ENCODE assay signal across 21 mouse cellular contexts in the genomic region with DNA sequence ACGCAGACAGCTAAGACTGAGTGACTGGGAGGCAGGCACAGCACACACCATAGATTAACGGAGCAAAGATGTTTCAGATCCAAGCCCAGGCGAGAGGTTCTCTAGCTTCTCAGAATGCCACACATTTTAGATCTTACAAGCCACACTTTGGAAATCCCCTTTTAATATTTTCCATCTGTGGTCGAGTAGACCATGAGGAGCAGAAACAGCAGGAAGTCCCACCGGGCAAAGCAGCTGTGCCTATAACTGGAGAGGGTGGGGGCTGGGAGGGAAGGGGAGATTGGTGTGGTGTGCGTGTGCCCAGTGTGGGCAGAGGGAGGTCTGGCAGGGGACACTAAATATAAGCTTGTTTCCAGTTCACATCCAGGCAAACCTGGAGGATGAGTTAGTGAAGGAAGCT. TPM values are rescaled to one million over a fixed set of nuclear protein-coding genes. Genes with fewer than 3 reads are reported as not detected.
DNase-seq lines count a peak whose midpoint lies in the region; ATAC-seq and TF ChIP-seq lines count a peak whose summit lies in the region.
"Had no signal": no experiment of that assay in that cellular context is flagged by ENCODE, and none has a peak within 500 bp of the region (broad histone marks: within the 10 kb centered on the region; RNA-seq: fewer than 3 reads in every experiment).

No protein-coding gene starts in this region.

- no peak overlapping the region for H3K4me2 ChIP-seq in embryonic facial prominence, embryonic 13.5 days
- no peak overlapping the region for H3K4me2 ChIP-seq in hindbrain, embryonic 13.5 days
- no peak overlapping the region for H3K4me2 ChIP-seq in hindbrain, postnatal 0 days (ENCODE audit: low read depth, low read length)
- H3K4me2 ChIP-seq in midbrain, embryonic 12.5 days (replicated peaks): no peak overlapping the region
- H3K4me2 ChIP-seq in midbrain, embryonic 13.5 days (replicated peaks): no peak overlapping the region

- peaks cover 35% of the 10 kb centered on the region for H3K4me1 ChIP-seq in embryonic facial prominence, embryonic 13.5 days
- H3K4me1 ChIP-seq in embryonic facial prominence, embryonic 10.5 days: peaks cover 29% of the 10 kb centered on the region
- peaks cover 41% of the 10 kb centered on the region for H3K4me1 ChIP-seq in hindbrain, embryonic 13.5 days (replicated peaks)
- H3K4me1 ChIP-seq in hindbrain, postnatal 0 days (ENCODE audit: insufficient read depth, low read length): peaks cover 11% of the 10 kb centered on the region
- peaks cover 32% of the 10 kb centered on the region for H3K4me1 ChIP-seq in midbrain, embryonic 12.5 days
- H3K4me1 ChIP-seq in midbrain, embryonic 13.5 days (replicated peaks): peaks cover 42% of the 10 kb centered on the region
- peaks cover 8% of the 10 kb centered on the region for H3K4me1 ChIP-seq in lung, adult 2 months (ENCODE audit: control insufficient read depth, insufficient read depth, low read length)

- H3K27ac ChIP-seq in embryonic facial prominence, embryonic 13.5 days: no peak overlapping the region
- H3K27ac ChIP-seq in embryonic facial prominence, embryonic 10.5 days (replicated peaks): no peak overlapping the region
- no peak overlapping the region for H3K27ac ChIP-seq in hindbrain, embryonic 13.5 days
- no peak overlapping the region for H3K27ac ChIP-seq in hindbrain, postnatal 0 days
- no peak overlapping the region for H3K27ac ChIP-seq in midbrain, embryonic 12.5 days (replicated peaks)
- no peak overlapping the region for H3K27ac ChIP-seq in midbrain, embryonic 13.5 days
- H3K27ac ChIP-seq: heart, embryonic 15.5 days; hindbrain, embryonic 14.5 days; kidney, embryonic 15.5 days; limb, embryonic 12.5 days; liver, embryonic 15.5 days; lung, embryonic 15.5 days had no signal

- DNase-seq in embryonic facial prominence, embryonic 10.5 days (ENCODE audit: low spot score): no peak
- DNase-seq in hindbrain, postnatal 0 days (ENCODE audit: low spot score): no peak
- DNase-seq in lung, adult 2 months: no peak
- DNase-seq: adrenal gland, postnatal 10 days; cerebellum, adult 8-10 months; gastrocnemius, postnatal 10 days; kidney, adult 18-20 months; retina, postnatal 1 day; right cerebral cortex, postnatal 14 days; thymus, postnatal 14 days had no signal

- TF ChIP-seq CTCF in hindbrain, postnatal 0 days (IDR thresholded peaks at IDR 0.05; ENCODE audit: low read depth): no peak
- no peak for TF ChIP-seq CTCF in lung, adult 2 months (IDR thresholded peaks at IDR 0.05; ENCODE audit: insufficient read depth, low read length)

- H3K27me3 ChIP-seq in embryonic facial prominence, embryonic 13.5 days: no peaks in the 10 kb centered on the region
- H3K27me3 ChIP-seq in embryonic facial prominence, embryonic 10.5 days (replicated peaks; ENCODE audit: low read depth, poor library complexity, severe bottlenecking): no peaks in the 10 kb centered on the region
- no peaks in the 10 kb centered on the region for H3K27me3 ChIP-seq in hindbrain, embryonic 13.5 days
- no peaks in the 10 kb centered on the region for H3K27me3 ChIP-seq in hindbrain, postnatal 0 days (ENCODE audit: insufficient read depth, low read length)
- H3K27me3 ChIP-seq in midbrain, embryonic 12.5 days: no peaks in the 10 kb centered on the region
- H3K27me3 ChIP-seq in midbrain, embryonic 13.5 days: no peaks in the 10 kb centered on the region
- H3K27me3 ChIP-seq: heart, embryonic 15.5 days; kidney, embryonic 15.5 days; limb, embryonic 12.5 days; liver, embryonic 15.5 days; lung, embryonic 15.5 days; Patski had no signal

- 57% methylated on average over 6 of the region's 6 CpGs for WGBS in embryonic facial prominence, embryonic 13.5 days
- WGBS in embryonic facial prominence, embryonic 10.5 days: 82% methylated on average over 6 of the region's 6 CpGs
- 90% methylated on average over 6 of the region's 6 CpGs for WGBS in hindbrain, embryonic 13.5 days
- WGBS in hindbrain, postnatal 0 days: 85% methylated on average over 6 of the region's 6 CpGs
- whole genome bisulfite sequencing in midbrain, embryonic 12.5 days: 80% methylated on average over 6 of the region's 6 CpGs
- 91% methylated on average over 6 of the region's 6 CpGs for WGBS in midbrain, embryonic 13.5 days
- 74% methylated on average over 6 of the region's 6 CpGs for WGBS in lung, adult 2 months

- no peak for TF ChIP-seq POLR2A in lung, adult 2 months (IDR thresholded peaks at IDR 0.05; ENCODE audit: borderline replicate concordance, extremely low read depth, low read depth, low read length)

- no peak for ATAC-seq in embryonic facial prominence, embryonic 13.5 days (ENCODE audit: insufficient number of reproducible peaks, insufficient read depth, low FRiP score, low TSS enrichment, low read depth)
- no peak for ATAC-seq in hindbrain, embryonic 13.5 days (ENCODE audit: low FRiP score)
- no peak for ATAC-seq in hindbrain, postnatal 0 days
- ATAC-seq in midbrain, embryonic 12.5 days (ENCODE audit: low FRiP score, low read depth): no peak
- no peak for ATAC-seq in midbrain, embryonic 13.5 days
- ATAC-seq: Patski had no signal

- H3K9ac ChIP-seq in embryonic facial prominence, embryonic 13.5 days: peak overlapping the region; percentile 44; the same call in 1 of the 2 replicates
- peak overlapping the region; percentile 35; the same call in 1 of the 2 replicates for H3K9ac ChIP-seq in hindbrain, embryonic 13.5 days
- H3K9ac ChIP-seq in hindbrain, postnatal 0 days (replicated peaks; ENCODE audit: low read length): no peak overlapping the region
- H3K9ac ChIP-seq in midbrain, embryonic 12.5 days (replicated peaks): peak overlapping the region; percentile 34; the same call in 1 of the 2 replicates
- H3K9ac ChIP-seq in midbrain, embryonic 13.5 days (replicated peaks): no peak overlapping the region
- H3K9ac ChIP-seq: heart, embryonic 15.5 days; hindbrain, embryonic 14.5 days; limb, embryonic 12.5 days; lung, embryonic 15.5 days had no signal

- H3K9me3 ChIP-seq in embryonic facial prominence, embryonic 13.5 days: no peaks in the 10 kb centered on the region
- no peaks in the 10 kb centered on the region for H3K9me3 ChIP-seq in embryonic facial prominence, embryonic 10.5 days
- no peaks in the 10 kb centered on the region for H3K9me3 ChIP-seq in hindbrain, embryonic 13.5 days
- no peaks in the 10 kb centered on the region for H3K9me3 ChIP-seq in hindbrain, postnatal 0 days (ENCODE audit: low read length)
- H3K9me3 ChIP-seq in midbrain, embryonic 12.5 days: no peaks in the 10 kb centered on the region
- no peaks in the 10 kb centered on the region for H3K9me3 ChIP-seq in midbrain, embryonic 13.5 days
- H3K9me3 ChIP-seq: heart, embryonic 15.5 days; kidney, embryonic 15.5 days; limb, embryonic 12.5 days; liver, embryonic 15.5 days; lung, embryonic 15.5 days had no signal

- H3K4me3 ChIP-seq in embryonic facial prominence, embryonic 13.5 days: no peak overlapping the region
- H3K4me3 ChIP-seq in embryonic facial prominence, embryonic 10.5 days: no peak overlapping the region; the same call in 1 of the 2 replicates
- H3K4me3 ChIP-seq in hindbrain, embryonic 13.5 days: no peak overlapping the region
- no peak overlapping the region for H3K4me3 ChIP-seq in hindbrain, postnatal 0 days (ENCODE audit: low read length)
- no peak overlapping the region for H3K4me3 ChIP-seq in midbrain, embryonic 12.5 days
- no peak overlapping the region for H3K4me3 ChIP-seq in midbrain, embryonic 13.5 days (replicated peaks)
- no peak overlapping the region for H3K4me3 ChIP-seq in lung, adult 2 months (replicated peaks; ENCODE audit: extremely low read depth, low read depth, low read length)
- H3K4me3 ChIP-seq: heart, embryonic 15.5 days had no signal

- H3K36me3 ChIP-seq in embryonic facial prominence, embryonic 13.5 days: peaks cover 66% of the 10 kb centered on the region
- peaks cover 71% of the 10 kb centered on the region for H3K36me3 ChIP-seq in embryonic facial prominence, embryonic 10.5 days (replicated peaks)
- H3K36me3 ChIP-seq in hindbrain, embryonic 13.5 days: peaks cover 66% of the 10 kb centered on the region
- H3K36me3 ChIP-seq in hindbrain, postnatal 0 days (ENCODE audit: insufficient read depth, low read length): peaks cover 42% of the 10 kb centered on the region
- peaks cover 61% of the 10 kb centered on the region for H3K36me3 ChIP-seq in midbrain, embryonic 12.5 days
- H3K36me3 ChIP-seq in midbrain, embryonic 13.5 days: peaks cover 65% of the 10 kb centered on the region

RNA-seq across cellular contexts. Expression of a gene that starts 1.7 kb away (rescaled TPM):
- 1,782 and 1,797 TPM in 2 replicates for polyA plus RNA-seq in embryonic facial prominence, embryonic 13.5 days (2015; fragmentation: Nextera tagmentation; extraction: Ambion mirVana)
- polyA plus RNA-seq in embryonic facial prominence, embryonic 10.5 days (2016; fragmentation: Nextera tagmentation; extraction: Ambion mirVana): 1,569 and 1,593 TPM in 2 replicates
- polyA plus RNA-seq in hindbrain, embryonic 13.5 days (2015; fragmentation: Nextera tagmentation; extraction: Ambion mirVana): 928 and 950 TPM in 2 replicates
- total RNA-seq in hindbrain, postnatal 0 days (2014; rRNA removed): 1,180 and 1,309 TPM in 2 replicates
- 904 and 918 TPM in 2 replicates for polyA plus RNA-seq in hindbrain, postnatal 0 days (2015; fragmentation: Nextera tagmentation; extraction: Ambion mirVana)
- polyA plus RNA-seq in midbrain, embryonic 12.5 days (2016; fragmentation: Nextera tagmentation; extraction: Ambion mirVana): 891 and 909 TPM in 2 replicates
- 918 and 949 TPM in 2 replicates for polyA plus RNA-seq in midbrain, embryonic 13.5 days (2015; fragmentation: Nextera tagmentation; extraction: Ambion mirVana)
- polyA plus RNA-seq in lung, adult 2 months (2012; rRNA removed): 260 and 331 TPM in 2 replicates

RNA-seq across cellular contexts. Expression of a gene that starts 1.9 kb away (rescaled TPM):
- polyA plus RNA-seq in embryonic facial prominence, embryonic 13.5 days (2015; fragmentation: Nextera tagmentation; extraction: Ambion mirVana): 45.7 and 49.6 TPM in 2 replicates
- 48.2 and 51.5 TPM in 2 replicates for polyA plus RNA-seq in embryonic facial prominence, embryonic 10.5 days (2016; fragmentation: Nextera tagmentation; extraction: Ambion mirVana)
- 69.6 and 69.9 TPM in 2 replicates for polyA plus RNA-seq in hindbrain, embryonic 13.5 days (2015; fragmentation: Nextera tagmentation; extraction: Ambion mirVana)
- total RNA-seq in hindbrain, postnatal 0 days (2014; rRNA removed): 55.6 and 57.4 TPM in 2 replicates
- polyA plus RNA-seq in hindbrain, postnatal 0 days (2015; fragmentation: Nextera tagmentation; extraction: Ambion mirVana): 62.1 and 63.2 TPM in 2 replicates
- polyA plus RNA-seq in midbrain, embryonic 12.5 days (2016; fragmentation: Nextera tagmentation; extraction: Ambion mirVana): 67.0 and 70.9 TPM in 2 replicates
- polyA plus RNA-seq in midbrain, embryonic 13.5 days (2015; fragmentation: Nextera tagmentation; extraction: Ambion mirVana): 66.4 and 69.8 TPM in 2 replicates
- polyA plus RNA-seq in lung, adult 2 months (2012; rRNA removed): 62.8 and 70.3 TPM in 2 replicates

RNA-seq across cellular contexts. Expression of a gene that starts 6.2 kb away (rescaled TPM):
- 7.0 and 7.2 TPM in 2 replicates for polyA plus RNA-seq in embryonic facial prominence, embryonic 13.5 days (2015; fragmentation: Nextera tagmentation; extraction: Ambion mirVana)
- 3.6 and 4.5 TPM in 2 replicates for polyA plus RNA-seq in embryonic facial prominence, embryonic 10.5 days (2016; fragmentation: Nextera tagmentation; extraction: Ambion mirVana)
- 12.2 TPM in 2 replicates for polyA plus RNA-seq in hindbrain, embryonic 13.5 days (2015; fragmentation: Nextera tagmentation; extraction: Ambion mirVana)
- 8.9 and 12.3 TPM in 2 replicates for total RNA-seq in hindbrain, postnatal 0 days (2014; rRNA removed)
- 10.7 and 11.6 TPM in 2 replicates for polyA plus RNA-seq in hindbrain, postnatal 0 days (2015; fragmentation: Nextera tagmentation; extraction: Ambion mirVana)
- 8.1 and 8.7 TPM in 2 replicates for polyA plus RNA-seq in midbrain, embryonic 12.5 days (2016; fragmentation: Nextera tagmentation; extraction: Ambion mirVana)
- 12.4 and 13.6 TPM in 2 replicates for polyA plus RNA-seq in midbrain, embryonic 13.5 days (2015; fragmentation: Nextera tagmentation; extraction: Ambion mirVana)
- polyA plus RNA-seq in lung, adult 2 months (2012; rRNA removed): 11.4 and 12.6 TPM in 2 replicates

RNA-seq across cellular contexts. Expression of a gene that starts 17.0 kb away (rescaled TPM):
- polyA plus RNA-seq in embryonic facial prominence, embryonic 13.5 days (2015; fragmentation: Nextera tagmentation; extraction: Ambion mirVana): 36.2 and 40.7 TPM in 2 replicates
- 62.1 and 66.0 TPM in 2 replicates for polyA plus RNA-seq in embryonic facial prominence, embryonic 10.5 days (2016; fragmentation: Nextera tagmentation; extraction: Ambion mirVana)
- 24.3 and 25.2 TPM in 2 replicates for polyA plus RNA-seq in hindbrain, embryonic 13.5 days (2015; fragmentation: Nextera tagmentation; extraction: Ambion mirVana)
- 16.6 and 16.8 TPM in 2 replicates for total RNA-seq in hindbrain, postnatal 0 days (2014; rRNA removed)
- 16.7 and 17.9 TPM in 2 replicates for polyA plus RNA-seq in hindbrain, postnatal 0 days (2015; fragmentation: Nextera tagmentation; extraction: Ambion mirVana)
- polyA plus RNA-seq in midbrain, embryonic 12.5 days (2016; fragmentation: Nextera tagmentation; extraction: Ambion mirVana): 37.5 and 37.7 TPM in 2 replicates
- 24.4 and 25.7 TPM in 2 replicates for polyA plus RNA-seq in midbrain, embryonic 13.5 days (2015; fragmentation: Nextera tagmentation; extraction: Ambion mirVana)
- polyA plus RNA-seq in lung, adult 2 months (2012; rRNA removed): 13.4 and 16.8 TPM in 2 replicates

RNA-seq across cellular contexts. Expression of a gene that starts 17.4 kb away (rescaled TPM):
- 176 and 190 TPM in 2 replicates for polyA plus RNA-seq in embryonic facial prominence, embryonic 13.5 days (2015; fragmentation: Nextera tagmentation; extraction: Ambion mirVana)
- polyA plus RNA-seq in embryonic facial prominence, embryonic 10.5 days (2016; fragmentation: Nextera tagmentation; extraction: Ambion mirVana): 233 and 235 TPM in 2 replicates
- polyA plus RNA-seq in hindbrain, embryonic 13.5 days (2015; fragmentation: Nextera tagmentation; extraction: Ambion mirVana): 186 and 199 TPM in 2 replicates
- total RNA-seq in hindbrain, postnatal 0 days (2014; rRNA removed): 25.2 and 43.1 TPM in 2 replicates
- polyA plus RNA-seq in hindbrain, postnatal 0 days (2015; fragmentation: Nextera tagmentation; extraction: Ambion mirVana): 168 and 195 TPM in 2 replicates
- polyA plus RNA-seq in midbrain, embryonic 12.5 days (2016; fragmentation: Nextera tagmentation; extraction: Ambion mirVana): 188 and 203 TPM in 2 replicates
- polyA plus RNA-seq in midbrain, embryonic 13.5 days (2015; fragmentation: Nextera tagmentation; extraction: Ambion mirVana): 193 and 195 TPM in 2 replicates
- 19.2 and 26.2 TPM in 2 replicates for polyA plus RNA-seq in lung, adult 2 months (2012; rRNA removed)

Comparison
In these comparisons a context has a peak if more than half of its experiments do, and no peak if none do; other contexts are left out.
1. H3K9ac ChIP-seq: peak in embryonic facial prominence, embryonic 13.5 days (single experiment), hindbrain, embryonic 13.5 days (single experiment) and midbrain, embryonic 12.5 days (single experiment); none in hindbrain, postnatal 0 days (single experiment) and midbrain, embryonic 13.5 days (single experiment).